Mouse (Mus musculus) C2C12 (cell line): Measurements from ENCODE around the gene Adap1. TPM values are rescaled to one million over a fixed set of nuclear protein-coding genes. Genes with fewer than 3 reads are reported as not detected.

Experiments
- H3K27me3 ChIP-seq: one replicate; pipeline ENCODE4 v1.6.1; 2011; ENCODE audit not compliant: control insufficient read depth, insufficient read depth, insufficient read length
- H3K36me3 ChIP-seq: one replicate; pipeline ENCODE4 v1.6.1; 2011; ENCODE audit not compliant: control insufficient read depth, insufficient read depth
- H3K4me3 ChIP-seq: one replicate; pipeline ENCODE4 v1.5.1; 2011; ENCODE audit warnings: mild to moderate bottlenecking, control low read depth; ENCODE audit not compliant: poor library complexity, insufficient read depth, severe bottlenecking
- H3K79me2 ChIP-seq: one replicate; pipeline ENCODE4 v1.6.1; 2011; ENCODE audit not compliant: control insufficient read depth, insufficient read depth
- H3K79me3 ChIP-seq: one replicate; pipeline ENCODE4 v1.6.1; 2011; ENCODE audit warnings: low read depth, control low read depth
- H3ac ChIP-seq: one replicate; pipeline ENCODE3; 2011; ENCODE audit warnings: low read depth; ENCODE audit not compliant: control insufficient read depth, insufficient read length
- CEBPB ChIP-seq: IDR thresholded peaks from one replicate; pipeline ENCODE4 v1.6.1; 2011; ENCODE audit warnings: low read depth, mild to moderate bottlenecking, control low read depth, moderate library complexity
- CTCF ChIP-seq: IDR thresholded peaks from one replicate; pipeline ENCODE4 v1.5.1; 2011; ENCODE audit not compliant: control insufficient read depth, insufficient read depth, insufficient read length
- FOSL1 ChIP-seq: IDR thresholded peaks from one replicate; pipeline ENCODE4 v1.8.0; 2011; ENCODE audit warnings: mild to moderate bottlenecking, low read length; ENCODE audit not compliant: poor library complexity, insufficient read depth, severe bottlenecking
- MAX ChIP-seq: IDR thresholded peaks from one replicate; pipeline ENCODE4 v1.6.1; 2011; ENCODE audit warnings: mild to moderate bottlenecking, control low read depth
- MYOD1 ChIP-seq: IDR thresholded peaks from one replicate; pipeline ENCODE4 v1.6.1; 2011; ENCODE audit warnings: low read depth; ENCODE audit not compliant: control insufficient read depth, insufficient read length
- MYOG ChIP-seq: IDR thresholded peaks from one replicate; pipeline ENCODE4 v1.6.1; 2011; ENCODE audit not compliant: control insufficient read depth, insufficient read length; ENCODE audit errors: extremely low read depth
- USF1 ChIP-seq: IDR thresholded peaks from one replicate; pipeline ENCODE4 v1.6.1; 2011; ENCODE audit warnings: low read depth, mild to moderate bottlenecking, control low read depth, moderate library complexity
- polyA plus RNA-seq: library from polyadenylated mRNA; unstranded; fragments of >200 nt; fragmentation: generic; extraction: Trizol; gene quantifications from one replicate; pipeline ENCODE4 v1.2.1, GENCODE M21; 2012; ENCODE audit warnings: missing spikeins

Gene Adap1
- polyA plus RNA-seq, 1 experiment: 0.06 TPM

DNA sequence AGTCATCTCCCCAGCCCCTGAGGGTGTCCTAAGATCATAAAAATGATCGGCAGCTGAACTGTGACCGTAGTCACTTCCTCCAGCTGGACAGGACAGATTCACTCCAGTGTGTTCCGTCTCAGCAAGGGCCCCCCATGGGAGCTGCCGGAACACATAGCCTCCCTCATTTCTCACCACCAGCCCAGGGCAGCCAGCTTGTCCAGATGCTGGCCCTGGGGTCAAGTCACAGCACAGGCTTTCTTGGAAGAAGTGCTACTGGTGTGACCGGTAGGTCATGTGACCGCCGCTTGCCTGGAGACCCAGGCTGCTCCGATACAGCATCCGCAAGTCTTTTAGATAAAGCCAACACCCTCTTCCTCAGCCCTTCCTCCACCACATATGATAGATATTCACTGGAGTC lies 11.9 kb downstream of the Adap1 start:
- no peaks in the 10 kb centered on the region for H3K79me2 ChIP-seq
- no peak overlapping the region for H3ac ChIP-seq
- H3K4me3 ChIP-seq: no peak overlapping the region
- no peaks in the 10 kb centered on the region for H3K79me3 ChIP-seq
- TF ChIP-seq MAX: no peak
- TF ChIP-seq CTCF: no peak
- TF ChIP-seq CEBPB: no peak
- no peak for TF ChIP-seq MYOD1
- TF ChIP-seq FOSL1: no peak
- no peak for TF ChIP-seq MYOG
- no peak for TF ChIP-seq USF1
- H3K36me3 ChIP-seq: no peaks in the 10 kb centered on the region
- peaks cover 2% of the 10 kb centered on the region for H3K27me3 ChIP-seq

DNA sequence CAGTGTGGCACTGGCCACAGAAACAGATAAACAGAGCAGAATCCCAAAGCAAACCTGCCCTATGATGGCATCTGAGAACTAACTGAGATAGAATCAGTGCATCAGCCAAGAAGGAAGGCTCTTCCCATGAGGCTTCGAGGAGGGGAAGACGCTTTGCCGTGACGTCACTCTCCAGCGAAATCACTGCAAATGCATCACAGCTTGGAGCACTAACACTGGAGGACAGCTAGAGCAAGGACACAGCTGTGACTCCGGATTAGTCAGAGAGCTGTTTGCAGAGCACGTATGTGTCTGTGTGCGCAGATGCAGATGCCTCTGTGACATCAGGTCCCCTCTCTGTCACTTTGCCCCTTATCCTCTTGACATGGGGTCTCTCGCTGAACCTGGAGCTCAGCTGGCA lies 13.6 kb downstream of the Adap1 start:
- no peaks in the 10 kb centered on the region for H3K27me3 ChIP-seq
- no peak overlapping the region for H3K4me3 ChIP-seq
- H3K79me2 ChIP-seq: no peaks in the 10 kb centered on the region
- TF ChIP-seq CTCF: no peak
- H3K79me3 ChIP-seq: no peaks in the 10 kb centered on the region
- no peaks in the 10 kb centered on the region for H3K36me3 ChIP-seq
- no peak overlapping the region for H3ac ChIP-seq

DNA sequence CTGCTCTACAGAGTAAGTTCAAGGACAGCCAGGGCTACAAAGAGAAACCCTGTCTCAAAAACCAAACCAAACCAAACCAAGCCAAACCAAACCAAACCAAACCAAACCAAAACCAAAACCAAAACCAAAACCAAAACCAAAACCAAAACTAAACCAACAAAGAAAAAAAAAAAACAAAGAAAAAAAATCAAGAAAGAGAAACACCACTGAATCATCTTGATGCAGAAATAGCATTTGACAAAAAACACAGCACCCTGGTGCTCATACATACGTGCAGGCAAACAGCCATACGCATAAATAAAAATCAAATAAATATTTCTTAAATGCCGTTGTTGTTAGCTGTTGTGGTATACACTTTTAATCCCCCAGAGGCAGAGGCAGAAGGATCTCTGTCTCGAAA lies 14.9 kb downstream of the Adap1 start:
- Histone ChIP-seq H3K79me3 (no peaks in the 10 kb centered on the region), H3K36me3 (no peaks in the 10 kb centered on the region), H3K4me3 (no peak overlapping the region), H3K79me2 (no peaks in the 10 kb centered on the region), H3ac (no peak overlapping the region), H3K27me3 (no peaks in the 10 kb centered on the region)
- TF ChIP-seq MYOD1 (no peak), MYOG (no peak), MAX (no peak), FOSL1 (no peak), USF1 (no peak), CEBPB (no peak), CTCF (no peak)

DNA sequence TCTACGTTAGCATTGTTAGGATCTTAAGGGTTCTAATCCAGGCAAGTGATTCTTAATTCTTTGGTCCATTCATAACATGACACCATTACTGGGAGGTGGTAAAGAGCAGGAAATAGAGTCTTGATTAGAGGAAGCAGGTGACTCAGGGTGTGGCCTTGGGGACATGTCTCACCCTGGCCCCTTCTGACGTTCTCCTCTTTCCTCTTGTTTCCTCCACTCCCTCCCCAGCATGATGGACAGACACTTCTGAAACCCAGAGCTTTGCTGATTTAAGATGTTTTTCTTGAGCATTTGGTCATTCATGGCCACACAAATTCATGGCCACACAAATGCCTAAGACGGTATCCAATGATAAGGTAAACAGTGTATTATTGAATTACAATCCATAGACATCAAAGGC lies 15.5 kb downstream of the Adap1 start:
- no peaks in the 10 kb centered on the region for H3K79me2 ChIP-seq
- H3K27me3 ChIP-seq: no peaks in the 10 kb centered on the region
- no peaks in the 10 kb centered on the region for H3K36me3 ChIP-seq
- no peak overlapping the region for H3ac ChIP-seq
- no peaks in the 10 kb centered on the region for H3K79me3 ChIP-seq
- no peak overlapping the region for H3K4me3 ChIP-seq
- TF ChIP-seq MYOD1: no peak
- no peak for TF ChIP-seq FOSL1
- TF ChIP-seq MAX: no peak
- TF ChIP-seq CTCF: no peak
- TF ChIP-seq CEBPB: no peak
- TF ChIP-seq MYOG: no peak
- TF ChIP-seq USF1: no peak

- no peaks in the 10 kb centered on the region for H3K79me2 ChIP-seq
- TF ChIP-seq CEBPB (no peak), USF1 (no peak), FOSL1 (no peak), MYOD1 (no peak), MAX (no peak), CTCF (no peak), MYOG (no peak)
- no peaks in the 10 kb centered on the region for H3K36me3 ChIP-seq
- H3K27me3 ChIP-seq: peaks cover 19% of the 10 kb centered on the region
- H3K79me3 ChIP-seq: no peaks in the 10 kb centered on the region
- no peak overlapping the region for H3ac ChIP-seq
- H3K4me3 ChIP-seq: no peak overlapping the region
These were observed 21.8 kb downstream of the Adap1 start for GRCm38 (mm10) chr5:139303646-139304061.

DNA sequence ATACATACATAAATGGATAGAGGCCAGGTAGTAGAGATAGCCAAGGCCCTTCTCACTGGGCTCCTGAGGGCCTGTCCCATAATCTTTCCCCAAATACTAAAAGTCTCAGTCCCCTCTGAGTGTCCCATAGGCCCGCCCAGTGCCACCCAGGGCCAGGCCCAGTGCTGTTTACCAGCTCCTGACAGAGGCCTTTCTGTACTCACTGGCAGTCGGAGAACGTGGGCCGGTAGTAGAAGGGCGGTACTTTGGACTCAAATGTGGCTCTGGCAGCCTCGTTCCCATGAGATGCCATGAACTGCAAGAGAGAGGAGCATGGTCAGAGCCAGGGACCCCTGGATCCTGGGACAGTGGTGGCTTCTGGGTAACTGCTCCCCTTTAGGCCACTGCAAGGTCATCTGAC lies 23.3 kb downstream of the Adap1 start:
- TF ChIP-seq USF1: no peak
- TF ChIP-seq FOSL1: no peak
- TF ChIP-seq CEBPB: no peak
- no peak for TF ChIP-seq CTCF

More for the DNA sequence above, 23.3 kb downstream of the Adap1 start:
- H3ac ChIP-seq: no peak overlapping the region
- no peaks in the 10 kb centered on the region for H3K36me3 ChIP-seq
- no peaks in the 10 kb centered on the region for H3K79me3 ChIP-seq
- no peaks in the 10 kb centered on the region for H3K79me2 ChIP-seq
- peaks cover 22% of the 10 kb centered on the region for H3K27me3 ChIP-seq
- H3K4me3 ChIP-seq: no peak overlapping the region
